Mouse (Mus musculus) liver, adult 2 months (tissue): ENCODE data around the gene Lrp5. TPM values are rescaled to one million over a fixed set of nuclear protein-coding genes. Genes with fewer than 3 reads are reported as not detected.

ENCODE experiments used
- DNase-seq: peaks from one replicate; pipeline ENCODE4 v3.0.0-alpha.2; 2011; ENCODE audit warnings: low read depth, low spot score; ENCODE audit errors: extremely low read depth
- H3K27ac ChIP-seq: fragments of 200-500 bp; replicated peaks from 2 replicates; pipeline ENCODE4 v1.5.1; 2012; ENCODE audit warnings: low read depth, mild to moderate bottlenecking, control low read depth, inconsistent platforms, low read length; ENCODE audit not compliant: insufficient read depth
- H3K27me3 ChIP-seq: fragments of 200-500 bp; 2 replicates; pipeline ENCODE4 v1.6.1; 2012; ENCODE audit warnings: mild to moderate bottlenecking, moderate library complexity, low read length, inconsistent platforms; ENCODE audit not compliant: control insufficient read depth, insufficient read depth
- H3K36me3 ChIP-seq: fragments of 200-500 bp; 2 replicates; pipeline ENCODE4 v1.6.1; 2012; ENCODE audit warnings: low read length, inconsistent platforms; ENCODE audit not compliant: control insufficient read depth, insufficient read depth
- H3K4me1 ChIP-seq: fragments of 200-500 bp; 2 replicates; pipeline ENCODE4 v1.6.1; 2011; ENCODE audit warnings: low read length; ENCODE audit not compliant: control insufficient read depth, insufficient read depth
- H3K4me3 ChIP-seq: fragments of 200-500 bp; 2 replicates; pipeline ENCODE4 v1.5.1; 2011; ENCODE audit warnings: low read depth, mild to moderate bottlenecking, control low read depth, low read length, moderate library complexity; ENCODE audit not compliant: insufficient read depth
- H3K79me2 ChIP-seq: fragments of 200-500 bp; 2 replicates; pipeline ENCODE4 v1.6.1; 2012; ENCODE audit warnings: inconsistent platforms, mild to moderate bottlenecking, low read length, moderate library complexity; ENCODE audit not compliant: control insufficient read depth, insufficient read depth
- H3K9ac ChIP-seq: fragments of 200-500 bp; 2 replicates; pipeline ENCODE4 v1.6.1; 2012; ENCODE audit warnings: low read depth, mild to moderate bottlenecking, control low read depth, inconsistent platforms, low read length
- CTCF ChIP-seq: fragments of 200-500 bp; IDR thresholded peaks from 2 replicates; pipeline ENCODE4 v1.5.1; 2011; ENCODE audit warnings: low read depth, low read length, control low read depth
- POLR2A ChIP-seq: fragments of 200-500 bp; IDR thresholded peaks from 2 replicates; pipeline ENCODE4 v1.6.1; 2011; ENCODE audit warnings: low read length, control low read depth; ENCODE audit not compliant: insufficient read depth; ENCODE audit errors: extremely low read depth
- WGBS: fragments of 180-500 bp; shearing (Covaris S2); methylation state at CpG from one replicate; pipeline ENCODE4 v1.1.7; 2018; 5-methylcytosine and 5-hydroxymethylcytosine counted together
- polyA plus RNA-seq: library from polyadenylated mRNA; depleted of rRNA; stranded (reverse); fragments of >200 nt; gene quantifications from 2 replicates; pipeline ENCODE4 v1.2.3, GENCODE M21; 2012
- total RNA-seq: library from RNA; depleted of rRNA; stranded (reverse); fragments of >200 nt; gene quantifications from 2 replicates; pipeline ENCODE4 v1.2.3, GENCODE M21; 2014

The Lrp5 gene
- total and polyA plus RNA-seq, 2 experiments: 14.1 to 32.6 TPM

GRCm38 (mm10) chr19:3638698-3639097 lies 47.7 kb downstream of the Lrp5 start:
- peak; percentile 20 for DNase-seq
- H3K4me3 ChIP-seq: no peak overlapping the region
- TF ChIP-seq CTCF (no peak), POLR2A (no peak)
- 8% methylated on average over 8 of the region's 8 CpGs for WGBS
- H3K4me1 ChIP-seq: peaks cover 3% of the 10 kb centered on the region; the same call in 1 of the 2 replicates
- H3K27ac ChIP-seq: peak overlapping the region; percentile 52
- no peaks in the 10 kb centered on the region for H3K27me3 ChIP-seq
- no peaks in the 10 kb centered on the region for H3K79me2 ChIP-seq
- H3K9ac ChIP-seq: no peak overlapping the region; the same call in 1 of the 2 replicates
- no peaks in the 10 kb centered on the region; the same call in 1 of the 2 replicates for H3K36me3 ChIP-seq

GRCm38 (mm10) chr19:3632018-3632417 lies 54.3 kb downstream of the Lrp5 start:
- no peak overlapping the region for H3K4me3 ChIP-seq
- H3K9ac ChIP-seq: no peak overlapping the region
- peaks cover 3% of the 10 kb centered on the region; the same call in 1 of the 2 replicates for H3K79me2 ChIP-seq
- DNase-seq: no peak
- H3K27me3 ChIP-seq: no peaks in the 10 kb centered on the region
- WGBS: 75% methylated on average over 7 of the region's 7 CpGs
- peaks cover 18% of the 10 kb centered on the region for H3K36me3 ChIP-seq
- TF ChIP-seq POLR2A: no peak
- TF ChIP-seq CTCF: no peak
- H3K27ac ChIP-seq: no peak overlapping the region
- H3K4me1 ChIP-seq: no peaks in the 10 kb centered on the region; the same call in 1 of the 2 replicates

- H3K36me3 ChIP-seq: peaks cover 18% of the 10 kb centered on the region
- no peak overlapping the region for H3K9ac ChIP-seq
- H3K4me1 ChIP-seq: no peaks in the 10 kb centered on the region; the same call in 1 of the 2 replicates
- H3K27me3 ChIP-seq: no peaks in the 10 kb centered on the region
- no peak for DNase-seq
- TF ChIP-seq CTCF: no peak
- no peak overlapping the region for H3K27ac ChIP-seq
- WGBS: 86% methylated on average over 5 of the region's 5 CpGs
- peaks cover 3% of the 10 kb centered on the region; the same call in 1 of the 2 replicates for H3K79me2 ChIP-seq
- H3K4me3 ChIP-seq: no peak overlapping the region
Measured at GRCm38 (mm10) chr19:3631431-3631830, 54.9 kb downstream of the Lrp5 start.

- Histone ChIP-seq H3K79me2 (peaks cover 3% of the 10 kb centered on the region; the same call in 1 of the 2 replicates), H3K4me1 (no peaks in the 10 kb centered on the region; the same call in 1 of the 2 replicates), H3K4me3 (no peak overlapping the region), H3K36me3 (peaks cover 18% of the 10 kb centered on the region), H3K9ac (no peak overlapping the region), H3K27ac (no peak overlapping the region), H3K27me3 (no peaks in the 10 kb centered on the region)
- TF ChIP-seq CTCF (no peak), POLR2A (no peak)
- no peak for DNase-seq
- 86% methylated on average over 5 of the region's 5 CpGs for WGBS
Measured at GRCm38 (mm10) chr19:3630486-3630885, 55.9 kb downstream of the Lrp5 start.

- 95% methylated on average over 20 of the region's 20 CpGs for WGBS
- no peak for DNase-seq
- no peaks in the 10 kb centered on the region for H3K4me1 ChIP-seq
Measured at GRCm38 (mm10) chr19:3630027-3630426, 56.3 kb downstream of the Lrp5 start.

GRCm38 (mm10) chr19:3628223-3628622 lies 58.1 kb downstream of the Lrp5 start:
- H3K36me3 ChIP-seq: peaks cover 18% of the 10 kb centered on the region
- WGBS: 73% methylated on average over 8 of the region's 8 CpGs

More at GRCm38 (mm10) chr19:3630027-3630426, 56.3 kb downstream of the Lrp5 start:
- no peak overlapping the region for H3K27ac ChIP-seq
- H3K36me3 ChIP-seq: peaks cover 18% of the 10 kb centered on the region
- H3K9ac ChIP-seq: no peak overlapping the region
- no peaks in the 10 kb centered on the region for H3K27me3 ChIP-seq
- no peak overlapping the region for H3K4me3 ChIP-seq
- peaks cover 3% of the 10 kb centered on the region; the same call in 1 of the 2 replicates for H3K79me2 ChIP-seq
- TF ChIP-seq POLR2A: no peak
- no peak for TF ChIP-seq CTCF

More at GRCm38 (mm10) chr19:3628223-3628622, 58.1 kb downstream of the Lrp5 start:
- Histone ChIP-seq H3K9ac (no peak overlapping the region), H3K79me2 (peaks cover 3% of the 10 kb centered on the region; the same call in 1 of the 2 replicates), H3K4me3 (no peak overlapping the region), H3K4me1 (no peaks in the 10 kb centered on the region), H3K27ac (no peak overlapping the region), H3K27me3 (no peaks in the 10 kb centered on the region)
- no peak for DNase-seq
- TF ChIP-seq POLR2A: no peak
- no peak for TF ChIP-seq CTCF
